Mouse (Mus musculus) cerebellum, adult 18-20 months (tissue): Measurements from ENCODE around the gene Rbm17.

ENCODE experiments used
- DNase-seq, 2 experiments: peaks; one replicate each; pipeline ENCODE4 v3.0.0; 2021

The Rbm17 gene

DNA sequence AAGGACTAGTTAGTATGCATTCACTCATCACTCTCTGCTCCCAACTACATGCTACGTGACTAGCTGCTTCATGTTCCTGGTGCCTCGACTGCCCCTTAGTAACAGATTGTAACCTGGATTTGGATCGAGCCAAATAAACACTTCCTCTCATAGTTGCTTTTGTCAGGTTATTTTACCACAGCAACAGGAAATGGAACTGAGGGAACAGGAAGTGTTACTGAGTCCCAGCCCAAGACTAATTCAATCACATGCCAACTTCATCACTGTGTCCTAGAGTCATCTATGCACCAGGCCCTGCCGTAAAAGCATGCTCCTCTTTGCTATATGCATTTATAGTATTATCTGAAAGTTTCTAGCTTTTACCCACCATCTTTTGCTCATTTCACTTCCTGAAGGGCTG is 16.0 kb downstream of the Rbm17 start:
- DNase-seq: no peak

DNA sequence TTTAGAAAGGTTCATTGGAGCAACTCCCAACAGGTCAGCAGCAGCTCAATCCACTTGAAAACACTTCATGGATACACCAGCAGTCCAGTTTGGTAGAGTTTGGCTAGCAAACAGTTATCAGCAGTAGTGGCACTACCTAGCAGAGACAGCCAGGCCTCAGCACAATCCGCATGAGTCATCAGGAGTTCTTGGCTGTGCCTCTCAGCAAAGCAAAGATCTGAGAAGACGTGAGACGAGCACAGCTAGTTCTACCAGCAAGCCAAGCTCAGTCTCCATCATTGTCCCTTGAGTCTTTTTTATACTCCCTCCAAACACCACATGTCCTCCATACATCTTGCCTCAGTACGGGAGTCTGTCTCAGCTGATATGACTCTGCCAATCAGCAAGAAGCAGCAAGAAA is 24.6 kb downstream of the Rbm17 start:
- no peak for DNase-seq

DNA sequence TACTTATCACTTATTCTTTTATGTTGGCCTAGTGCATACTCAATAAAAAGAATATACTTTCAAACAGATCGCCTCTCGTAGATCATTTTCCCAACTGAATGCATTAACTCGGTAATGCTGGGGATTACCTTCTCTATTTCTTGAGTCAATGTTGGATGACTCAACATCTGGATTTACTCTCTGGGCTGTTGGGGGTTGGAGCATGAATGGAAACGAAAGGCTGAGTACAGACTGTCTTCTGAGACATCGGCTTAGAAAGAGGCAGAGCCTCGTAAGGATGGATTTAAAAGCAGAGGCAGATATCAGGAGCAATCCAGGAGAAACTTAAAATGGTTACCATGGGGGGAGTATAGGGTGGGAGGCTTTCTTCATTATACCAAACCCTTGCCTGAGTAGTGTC is 25.8 kb downstream of the Rbm17 start:
- DNase-seq: no peak

DNA sequence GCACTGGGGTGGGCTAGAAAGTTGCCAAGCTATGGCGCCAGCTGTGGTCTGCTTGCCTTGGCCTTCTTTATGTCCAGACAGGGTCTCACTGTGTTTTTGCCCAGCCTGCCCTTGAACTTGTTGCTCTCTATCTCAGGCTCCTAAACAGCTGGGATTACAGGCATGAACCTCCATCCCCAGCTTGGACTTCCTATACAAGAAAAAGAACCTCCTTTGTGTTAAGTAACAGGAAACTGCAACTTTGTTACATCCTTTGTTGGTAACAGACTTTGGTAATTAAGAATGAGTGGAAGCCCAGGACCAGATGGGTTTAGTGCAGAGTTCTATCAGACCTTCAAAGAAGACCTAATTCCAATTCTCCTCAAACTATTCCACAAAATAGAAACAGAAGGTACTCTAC is 30.3 kb downstream of the Rbm17 start:
- DNase-seq: no peak

DNA sequence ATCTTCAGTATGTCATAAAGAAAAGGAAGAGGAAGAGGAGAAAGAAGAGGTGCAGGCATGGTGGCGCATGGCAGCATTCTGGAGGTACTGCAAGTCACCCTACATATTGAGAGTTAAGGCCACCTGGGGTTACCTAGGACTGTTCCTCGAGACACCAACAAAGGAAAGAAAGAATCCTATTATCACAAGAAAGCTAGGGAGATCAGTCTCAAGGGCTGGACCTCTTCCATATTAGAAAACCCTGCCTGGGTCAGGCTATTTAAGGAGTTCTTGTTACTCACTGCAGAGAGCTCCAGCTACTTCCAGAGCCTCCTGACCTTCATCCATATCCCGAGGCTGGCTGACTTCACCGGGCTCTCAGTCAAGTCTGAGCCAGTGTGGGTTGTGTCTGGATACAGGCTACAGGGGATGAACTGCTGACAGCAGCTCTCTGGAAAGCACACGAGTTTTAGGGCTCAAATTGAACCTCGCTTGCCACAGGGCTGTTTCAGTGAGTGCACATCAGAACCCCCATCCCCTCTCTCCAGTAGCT is 32.9 kb downstream of the Rbm17 start:
- no peak for DNase-seq

DNA sequence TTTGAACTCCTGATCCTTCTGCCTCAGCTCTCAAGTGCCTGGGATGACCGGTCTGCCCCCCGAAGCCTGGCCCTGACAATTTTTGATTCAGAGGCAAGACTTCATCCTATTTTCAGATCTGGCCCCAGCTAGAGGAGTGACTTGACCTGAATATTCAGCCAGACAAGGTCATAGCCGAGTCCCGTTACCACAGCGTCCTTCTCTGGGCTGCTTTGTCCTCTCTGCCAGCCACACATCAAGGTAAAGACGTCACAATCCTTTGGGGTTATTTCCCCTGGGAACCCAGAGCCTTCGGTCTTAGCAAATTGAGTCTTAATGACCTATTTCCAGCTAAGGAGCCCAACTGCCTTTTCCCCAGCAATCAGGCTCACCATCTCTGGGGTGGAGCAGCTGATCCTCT is 35.5 kb downstream of the Rbm17 start:
- no peak for DNase-seq

DNA sequence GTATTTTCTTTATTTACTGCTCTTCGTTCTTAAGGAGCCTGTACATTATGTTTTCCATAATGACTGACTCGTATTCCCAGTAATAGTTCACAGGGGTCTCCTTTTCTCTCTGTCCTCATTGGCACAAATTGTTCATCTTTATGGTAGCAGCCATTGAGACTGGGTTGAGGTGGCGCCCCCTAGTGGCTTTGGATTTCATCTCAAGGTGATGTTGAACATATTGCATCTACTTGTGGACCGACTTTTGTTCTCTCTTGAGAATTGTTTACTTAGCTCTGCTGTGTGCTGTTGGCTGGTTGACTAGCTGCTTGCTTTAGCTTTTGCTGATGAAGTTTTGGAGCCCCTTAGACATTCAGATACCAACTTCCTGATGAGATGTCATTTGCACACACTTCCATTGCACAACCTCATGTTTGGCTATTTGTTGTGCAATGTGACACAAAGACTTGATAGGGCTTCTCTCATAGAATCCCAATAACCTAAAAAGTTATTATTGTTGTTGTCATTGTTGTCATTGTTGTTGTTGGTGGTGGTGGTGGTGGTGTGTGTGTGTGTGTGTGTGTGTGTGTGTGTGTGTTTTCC is 36.1 kb downstream of the Rbm17 start:
- peak in 1 of 2 experiments; percentile 29 for DNase-seq

DNA sequence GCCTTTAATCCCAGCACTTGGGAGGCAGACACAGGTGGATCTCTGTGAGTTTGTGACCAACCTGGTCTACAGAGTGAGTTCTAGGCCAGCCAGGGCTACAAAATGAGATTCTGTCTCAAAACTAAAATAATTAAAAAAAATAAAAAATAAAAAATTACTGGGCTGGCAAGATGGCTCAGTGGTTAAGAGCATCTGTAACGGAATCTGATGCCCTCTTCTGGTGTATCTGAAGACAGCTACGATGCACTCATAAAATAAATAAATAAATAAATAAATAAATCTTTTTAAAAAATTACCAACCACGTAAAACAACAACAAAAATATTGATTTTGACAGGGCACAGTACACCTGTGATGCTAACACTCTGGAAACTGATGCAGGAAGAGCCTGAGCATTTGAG is 37.1 kb downstream of the Rbm17 start:
- no peak for DNase-seq

DNA sequence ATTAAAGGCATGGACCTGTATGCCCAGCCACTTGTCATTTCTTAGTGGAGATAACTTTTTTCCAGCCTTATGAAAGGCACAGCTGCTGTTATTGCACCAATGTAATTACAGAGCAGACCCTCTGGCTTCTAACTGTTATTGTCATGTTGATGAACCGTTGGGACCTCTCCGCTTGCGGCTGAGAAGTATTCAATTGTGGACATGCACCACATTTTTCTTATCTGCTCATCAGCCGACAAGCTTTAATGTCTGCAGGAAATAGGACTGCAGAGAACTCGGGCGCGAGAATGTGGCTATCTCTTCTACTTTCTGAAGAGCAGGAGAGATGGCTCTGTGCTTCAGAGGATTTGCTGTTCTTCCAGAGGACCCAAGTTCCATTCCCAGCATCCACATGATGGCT is 37.7 kb downstream of the Rbm17 start:
- DNase-seq: no peak

DNA sequence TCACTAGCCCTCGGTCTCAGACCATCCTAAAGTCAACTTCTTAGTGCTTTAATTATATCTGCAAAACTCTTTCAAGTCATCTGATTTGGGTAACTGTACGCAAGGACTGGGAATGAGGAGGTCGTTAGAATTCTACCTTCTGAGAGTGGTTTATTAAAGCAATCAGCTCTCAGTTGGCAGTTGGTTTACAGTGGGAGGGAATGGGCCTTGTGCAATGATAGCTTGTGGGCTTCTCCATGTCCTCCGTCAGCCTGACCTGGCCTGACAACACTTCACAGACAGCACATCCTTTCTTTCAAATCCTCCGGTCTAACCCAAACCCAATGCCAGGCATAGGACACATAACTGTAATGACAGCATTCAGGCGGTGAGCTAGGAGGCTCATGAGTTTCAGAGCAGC is 39.2 kb downstream of the Rbm17 start:
- DNase-seq: no peak

DNA sequence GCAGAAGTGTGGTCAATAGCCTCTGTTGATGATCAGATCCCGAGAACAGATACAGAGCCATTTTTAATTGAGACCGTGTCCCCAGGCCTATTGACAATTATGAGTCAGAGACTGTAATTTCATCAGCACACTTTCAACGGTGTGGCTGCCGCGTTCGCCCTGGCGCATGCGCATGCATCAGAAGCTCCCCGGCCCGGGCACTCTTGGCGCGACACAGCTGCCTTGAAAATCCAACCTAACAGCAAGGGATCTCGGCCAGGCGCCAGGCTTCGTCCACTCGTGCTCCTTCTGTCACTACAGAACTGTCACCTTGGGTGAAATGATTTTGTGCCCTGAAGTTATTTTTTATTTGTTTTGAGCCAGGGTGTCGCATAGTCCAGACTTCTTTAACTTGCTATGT is 40.7 kb downstream of the Rbm17 start:
- no peak for DNase-seq

DNA sequence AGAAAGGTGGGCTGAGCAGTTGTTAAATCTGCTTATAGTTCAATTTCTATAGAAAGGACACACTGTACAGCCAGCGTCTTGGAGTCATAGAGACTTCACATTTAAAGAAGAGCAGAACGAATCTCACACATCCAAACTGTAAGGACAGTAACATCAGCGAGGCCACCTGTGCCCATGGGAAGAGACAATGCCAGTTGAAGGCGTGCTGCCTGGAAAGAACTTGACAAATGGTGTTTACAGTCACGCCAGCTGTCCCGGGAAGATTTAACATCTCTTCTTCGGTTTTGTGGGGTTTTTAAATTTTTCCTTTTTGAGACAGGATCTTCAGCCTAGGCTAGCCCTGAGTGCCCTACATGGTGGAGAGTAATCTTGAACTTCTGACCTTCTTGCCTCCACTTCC is 45.3 kb downstream of the Rbm17 start:
- DNase-seq: no peak

DNA sequence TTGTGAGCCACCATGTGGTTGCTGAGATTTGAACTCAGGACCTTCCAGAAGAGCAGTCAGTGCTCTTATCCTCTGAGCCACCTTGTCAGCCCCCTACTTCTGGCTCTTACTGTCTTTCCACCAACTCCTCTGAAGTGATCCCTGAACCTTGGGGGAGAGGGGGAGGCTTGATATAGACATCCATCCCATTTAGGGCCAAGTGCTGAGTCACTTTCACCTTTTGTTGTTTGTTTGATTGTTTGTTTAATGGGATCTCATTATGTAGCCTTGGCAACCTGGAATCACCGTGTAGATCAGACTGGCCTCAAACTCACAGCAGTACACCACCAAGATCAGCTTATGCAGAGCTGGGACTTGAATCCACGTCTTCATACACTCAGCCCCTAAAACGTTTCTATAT is 46.7 kb downstream of the Rbm17 start:
- no peak for DNase-seq

DNA sequence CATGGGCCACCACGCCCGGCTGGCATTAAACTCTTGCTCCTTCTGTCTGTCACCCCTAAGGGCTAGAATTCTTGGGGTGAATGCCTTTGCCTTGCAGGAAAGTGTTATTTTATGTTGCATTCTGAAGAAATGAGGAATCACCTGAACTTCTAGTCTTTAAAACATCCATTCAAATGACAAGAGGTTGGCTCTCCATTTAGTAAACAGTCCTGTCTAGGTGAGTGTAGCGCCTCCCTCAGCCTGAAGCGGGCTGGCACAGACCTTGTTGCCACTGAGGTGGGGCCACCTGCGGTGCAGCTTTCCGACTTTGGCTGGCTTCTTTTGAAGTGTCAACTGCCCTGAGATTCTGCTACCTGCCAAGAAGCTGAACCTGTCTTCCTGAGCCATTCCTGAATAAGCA is 48.6 kb downstream of the Rbm17 start:
- DNase-seq: no peak

DNA sequence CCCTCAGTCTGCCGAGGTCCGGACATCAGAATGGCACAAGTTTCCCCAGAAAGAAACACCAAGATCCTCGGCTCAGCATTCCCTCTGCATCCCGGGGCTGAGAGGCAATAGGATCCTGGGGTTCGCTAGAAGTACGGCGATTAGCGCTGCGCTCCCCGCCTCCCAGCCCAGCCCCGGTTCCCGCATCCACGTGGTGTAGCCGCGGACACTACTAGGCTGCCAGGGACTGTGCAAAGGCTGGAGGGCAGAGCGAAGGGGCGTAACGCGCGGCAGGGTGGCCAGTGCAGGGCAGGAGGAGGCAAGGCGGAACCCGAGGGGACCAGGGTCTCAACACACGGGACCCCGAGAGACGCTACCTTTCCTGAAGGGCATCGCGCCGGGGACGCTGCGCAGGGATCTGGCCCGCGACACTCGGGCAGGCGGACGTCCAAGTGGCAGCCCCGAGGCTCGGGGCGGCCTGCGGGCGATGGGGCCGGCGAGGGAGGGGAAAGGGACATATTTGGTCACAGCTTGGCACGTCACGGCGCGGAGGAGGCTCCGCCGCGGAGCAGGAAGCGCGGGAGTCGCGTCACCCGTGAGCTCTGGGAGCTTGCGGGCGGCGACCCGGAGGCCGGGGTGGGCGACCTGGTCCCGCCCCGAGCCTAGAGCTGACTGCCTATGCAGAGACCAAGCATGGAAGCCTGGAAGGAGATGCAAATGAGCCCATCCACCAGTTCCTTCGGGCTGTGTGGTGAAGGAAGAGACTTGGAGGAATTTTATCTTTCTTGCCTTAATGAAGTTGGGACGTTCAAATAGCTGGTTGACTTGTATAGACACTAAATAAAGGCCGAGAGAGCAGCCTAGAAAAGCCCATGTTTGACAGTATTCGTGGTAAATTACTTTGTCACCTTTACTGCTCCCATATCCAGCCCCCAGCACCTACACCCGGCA is 50.2 kb downstream of the Rbm17 start, which contains the start of gene Pfkfb3:
Gene Pfkfb3, minus strand, starts transcription at position 607 of the 930 bp plus-strand sequence.
- peak; percentile 58 to 69 for DNase-seq

DNA sequence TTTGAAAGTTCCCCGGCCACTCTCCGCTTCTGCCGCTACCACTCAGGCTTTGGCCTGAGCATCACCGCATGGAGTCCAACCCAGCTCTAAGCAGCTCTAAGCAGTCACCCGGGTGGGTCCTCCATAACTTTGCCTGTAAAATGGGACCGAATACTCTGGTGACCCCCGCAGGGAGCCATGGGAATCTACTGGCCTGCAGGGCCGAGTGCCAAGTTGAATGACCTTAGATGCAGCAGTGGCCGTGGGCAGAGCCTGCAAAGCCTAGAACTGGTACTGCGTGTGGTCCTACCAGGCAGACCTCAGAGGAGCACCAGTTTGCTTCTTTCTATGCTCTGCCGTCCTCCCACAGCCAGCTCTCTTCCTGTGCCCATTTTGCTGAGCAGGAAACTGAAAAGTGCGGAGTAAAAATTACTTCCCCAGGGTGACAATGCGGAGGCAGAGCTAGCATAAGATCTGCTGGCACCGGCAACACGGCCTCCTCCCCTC is 50.9 kb downstream of the Rbm17 start:
- peak; percentile 18 to 39 for DNase-seq

DNA sequence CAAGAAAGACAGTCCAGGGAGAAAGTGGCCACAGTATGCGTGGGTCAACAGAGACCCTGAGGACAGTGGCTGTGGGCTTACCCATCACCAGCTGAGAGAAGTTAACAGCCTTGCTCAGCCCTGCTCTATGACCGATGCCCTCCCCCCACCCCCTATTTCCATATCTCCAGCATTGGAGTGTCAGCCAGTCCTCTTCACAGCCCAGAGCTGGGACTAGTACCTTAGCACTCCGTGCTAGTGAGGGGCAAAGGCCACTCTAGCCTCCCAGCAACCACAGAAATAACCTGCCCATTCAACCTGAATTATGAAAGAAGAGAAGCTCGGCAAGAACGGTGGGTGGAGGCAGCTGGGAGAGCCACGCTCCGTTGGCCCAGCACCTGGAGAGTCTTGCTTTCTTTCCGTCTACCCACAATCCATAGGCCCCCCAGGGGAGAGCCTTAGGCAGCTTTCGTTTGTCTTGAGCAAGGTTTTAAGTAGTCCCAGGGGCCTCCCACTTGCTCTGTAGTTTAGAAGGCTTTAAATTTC is 51.6 kb downstream of the Rbm17 start:
- DNase-seq: no peak

DNA sequence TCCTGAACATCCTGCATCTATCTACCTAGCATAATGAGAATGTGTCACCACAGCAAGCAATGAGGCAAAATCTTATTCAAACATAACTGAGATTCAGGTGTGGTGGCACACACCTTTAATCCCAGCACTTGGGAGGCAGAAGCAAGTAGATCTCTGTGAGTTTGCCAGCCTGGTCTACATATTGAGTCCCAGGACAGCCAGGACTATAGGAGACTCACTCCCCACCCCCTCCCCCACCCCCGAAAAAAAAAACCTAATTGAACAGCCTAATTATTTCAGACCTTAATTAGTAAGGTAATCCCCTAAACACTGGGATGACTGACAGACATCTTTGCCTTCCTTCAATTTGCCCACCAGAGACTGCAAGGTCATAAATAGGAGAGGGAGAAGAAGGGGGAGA is 52.2 kb downstream of the Rbm17 start:
- DNase-seq: no peak

DNA sequence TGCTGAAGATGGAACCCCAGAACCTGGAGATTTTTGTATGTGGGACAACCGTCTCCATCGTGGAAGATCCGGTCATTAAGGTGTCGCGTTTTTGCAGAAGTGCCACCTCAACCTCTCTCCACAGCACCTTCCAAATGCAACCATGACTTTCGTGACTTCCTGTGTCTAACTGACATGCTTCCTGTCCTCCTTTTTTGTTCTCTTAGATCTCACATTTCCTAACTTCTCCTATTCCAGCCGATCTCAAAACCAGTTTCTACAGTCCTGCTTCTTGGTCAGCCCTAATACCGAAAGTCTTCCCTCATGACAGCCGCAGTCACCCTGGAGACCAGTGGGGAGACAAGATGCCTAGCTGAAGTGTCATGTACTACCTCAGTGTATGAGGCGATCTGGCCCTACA is 55.4 kb downstream of the Rbm17 start:
- no peak for DNase-seq

DNA sequence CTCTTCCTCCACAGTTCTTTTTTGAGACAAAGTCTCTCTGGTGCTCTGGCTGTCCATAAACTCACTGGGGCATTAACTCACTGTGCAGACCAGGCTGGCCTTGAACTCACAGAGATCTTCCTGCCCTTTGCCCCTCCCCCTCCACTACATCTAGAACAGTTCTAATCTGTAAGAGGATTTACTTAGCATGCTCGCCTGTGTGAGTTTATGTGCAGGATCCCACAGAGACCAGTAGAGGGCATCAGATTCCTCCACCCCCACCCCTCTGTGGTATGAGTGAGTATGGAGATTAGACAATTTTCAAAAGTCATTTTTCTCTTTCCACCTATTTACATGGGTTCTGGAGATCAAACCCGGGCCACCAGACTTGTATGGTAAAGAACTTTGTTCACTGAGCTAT is 56.3 kb downstream of the Rbm17 start:
- no peak for DNase-seq

DNA sequence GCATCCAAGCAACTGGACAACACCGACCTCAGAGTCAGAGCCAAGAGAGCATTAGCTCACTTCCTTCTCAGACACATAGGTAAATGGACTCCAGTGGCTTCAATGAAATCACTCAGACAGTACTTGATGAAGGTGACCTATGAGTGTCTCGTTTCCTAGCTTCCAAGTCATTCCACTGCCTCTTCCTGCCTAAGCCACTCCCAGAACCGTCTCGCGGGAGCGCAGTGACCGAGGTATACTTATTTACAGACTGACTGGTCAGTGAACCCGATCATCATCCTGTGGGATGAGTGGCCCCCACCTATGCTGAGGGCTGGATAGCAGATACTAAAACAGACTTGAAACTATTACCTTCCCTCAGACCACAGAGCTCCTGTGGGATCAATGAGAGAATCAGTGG is 57.9 kb downstream of the Rbm17 start:
- DNase-seq: no peak

DNA sequence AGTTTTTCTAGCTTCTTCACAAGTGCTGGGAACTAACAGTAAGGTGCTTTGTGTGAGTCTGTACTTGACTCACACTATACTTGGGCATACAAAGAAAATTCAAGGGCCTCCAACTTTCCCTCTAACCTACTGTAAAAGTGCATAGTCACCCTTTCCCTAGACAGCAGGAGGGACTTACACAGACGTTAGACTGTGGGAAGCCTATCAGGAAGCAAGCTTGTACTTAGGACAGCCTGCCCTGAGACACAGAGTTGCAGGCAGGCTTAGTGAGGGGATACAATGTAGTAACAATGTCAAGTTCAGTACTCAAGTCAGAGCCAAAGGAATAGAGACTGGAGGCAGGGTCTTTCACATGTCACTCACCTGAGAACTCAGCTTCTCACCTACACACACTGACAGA is 58.6 kb downstream of the Rbm17 start:
- DNase-seq: no peak

DNA sequence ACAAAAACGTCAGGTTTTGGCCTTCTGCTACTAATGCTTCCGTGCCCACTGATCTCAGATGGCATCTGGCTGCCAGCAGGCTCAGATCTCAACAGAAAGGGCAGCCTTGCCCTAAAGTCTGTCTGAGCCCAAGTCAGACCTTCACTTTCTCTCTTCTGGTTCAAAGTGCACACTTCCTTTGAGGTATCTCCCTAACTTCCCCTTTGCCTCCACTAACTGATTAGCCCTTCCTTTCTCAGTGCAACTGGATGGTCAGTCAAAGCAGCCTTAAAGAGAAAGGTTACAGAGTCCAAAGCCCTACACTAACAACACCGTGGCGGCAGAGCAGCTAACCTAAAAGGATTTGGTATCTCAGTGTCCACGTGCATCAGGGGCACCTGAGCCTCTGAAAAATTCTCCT is 59.6 kb downstream of the Rbm17 start:
- DNase-seq: no peak

DNA sequence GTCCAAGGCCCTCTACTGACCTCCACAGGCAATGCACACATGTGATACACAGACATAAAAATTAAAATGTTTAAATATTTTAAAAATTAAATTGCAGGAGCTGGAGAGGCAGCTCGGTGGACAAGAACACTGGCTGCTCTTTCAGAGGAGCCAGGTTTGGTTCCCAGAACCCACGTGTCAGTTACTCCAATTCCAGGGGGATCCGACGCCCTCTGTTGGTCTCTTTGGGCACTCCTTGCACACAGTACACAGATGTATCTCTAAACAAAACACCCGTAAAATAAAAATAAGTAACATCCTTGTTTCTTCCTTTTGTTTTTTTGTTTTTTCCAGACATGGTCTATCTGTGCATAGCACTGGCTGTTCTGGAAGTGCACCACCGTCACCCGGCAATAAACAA is 60.8 kb downstream of the Rbm17 start:
- no peak for DNase-seq
